Mouse (Mus musculus): ENCODE results near the gene Ptprn2.

GRCm38 (mm10) chr12:116887496-116888281, 402.2 kb downstream of the Ptprn2 start:
- TF ChIP-seq USF1 (IDR thresholded peaks at IDR 0.05; ENCODE audit: low read depth) (no peak), POLR2A (IDR thresholded peaks at IDR 0.05; ENCODE audit: insufficient read length, low read depth) (no peak), TCF3 (IDR thresholded peaks at IDR 0.05; ENCODE audit: insufficient read length, low read depth) (no peak), MAX (IDR thresholded peaks at IDR 0.05; ENCODE audit: low read depth) (no peak), MYOD1 (IDR thresholded peaks at IDR 0.05; ENCODE audit: control insufficient read depth in 1 of 3, insufficient read length in 2 of 3, low read depth in 2 of 3) (no peak), CEBPB (IDR thresholded peaks at IDR 0.05; ENCODE audit: insufficient read depth, poor library complexity, severe bottlenecking) (no peak)
